Mouse (Mus musculus) heart, postnatal 36 days (tissue): Measurements from ENCODE around the gene Entpd1. TPM values are rescaled to one million over a fixed set of nuclear protein-coding genes. Genes with fewer than 3 reads are reported as not detected.
A peak's percentile ranks its signal among the peaks of the same experiment; 100 is the strongest.

ENCODE experiments used
- DNase-seq, 2 experiments: peaks; one replicate each; pipeline ENCODE4 v3.0.0; 2021 to 2022
- intact Hi-C: fragments of 180-260 bp; cut with DNase I; formaldehyde crosslinking; loops from one replicate; pipeline ENCODE4 v1.15.1; 2025
- total RNA-seq, 2 experiments: library from RNA; stranded (reverse); gene quantifications; 2 replicates each; pipeline ENCODE4 v1.2.3; 2021

Entpd1 gene
- total RNA-seq, 2 experiments from 2014 or later = 25.0 to 33.2 TPM

- no peak for DNase-seq
- intact Hi-C loops = no loop called here
These were observed 102.5 kb downstream of the Entpd1 start for GRCm38 (mm10) chr19:40714700-40715099.

- intact Hi-C loops = no loop called here
These were observed 104.8 kb downstream of the Entpd1 start for GRCm38 (mm10) chr19:40716981-40717380.

GRCm38 (mm10) chr19:40719439-40720105 lies 107.4 kb downstream of the Entpd1 start:
- intact Hi-C loops = loop anchor here (5.0 kb wide), 2 partner anchors 57 to 377 kb away; no protein-coding TSS in a partner anchor
- DNase-seq = no peak

More at GRCm38 (mm10) chr19:40716981-40717380, 104.8 kb downstream of the Entpd1 start:
- no peak for DNase-seq

- intact Hi-C loops = loop anchor here (5.0 kb wide), 2 partner anchors 58 to 378 kb away; no protein-coding TSS in a partner anchor
- DNase-seq = no peak
These were observed 108.2 kb downstream of the Entpd1 start for GRCm38 (mm10) chr19:40720381-40720780.

GRCm38 (mm10) chr19:40722137-40723038 lies 110.2 kb downstream of the Entpd1 start:
- intact Hi-C loops = loop anchor here (1.0 to 5.0 kb wide), 4 partner anchors 60 to 380 kb away; partner anchors contain the start of genes Entpd1 and Tctn3
- DNase-seq = peak; percentile 60 to 64

- DNase-seq = no peak
- intact Hi-C loops = loop anchor here (1.0 to 5.0 kb wide), 3 partner anchors 61 to 381 kb away; no protein-coding TSS in a partner anchor
These were observed 111.3 kb downstream of the Entpd1 start for GRCm38 (mm10) chr19:40723516-40723915.

- peak; percentile 26 to 45 for DNase-seq
- intact Hi-C loops = no loop called here
These were observed 114.0 kb downstream of the Entpd1 start for GRCm38 (mm10) chr19:40726148-40726547.

GRCm38 (mm10) chr19:40726614-40727013 lies 114.4 kb downstream of the Entpd1 start:
- intact Hi-C loops = no loop called here

GRCm38 (mm10) chr19:40728213-40728612 lies 116.0 kb downstream of the Entpd1 start:
- intact Hi-C loops = no loop called here

More at GRCm38 (mm10) chr19:40726614-40727013, 114.4 kb downstream of the Entpd1 start:
- no peak for DNase-seq

GRCm38 (mm10) chr19:40728732-40729420 lies 116.7 kb downstream of the Entpd1 start:
- no peak for DNase-seq
- intact Hi-C loops = no loop called here

More at GRCm38 (mm10) chr19:40728213-40728612, 116.0 kb downstream of the Entpd1 start:
- no peak for DNase-seq

GRCm38 (mm10) chr19:40733409-40733808 lies 121.2 kb downstream of the Entpd1 start:
- intact Hi-C loops = no loop called here
- DNase-seq = no peak

GRCm38 (mm10) chr19:40733849-40734248 lies 121.7 kb downstream of the Entpd1 start:
- intact Hi-C loops = no loop called here

GRCm38 (mm10) chr19:40736680-40737512 lies 124.7 kb downstream of the Entpd1 start:
- peak; percentile 56 to 60 for DNase-seq
- intact Hi-C loops = no loop called here

More at GRCm38 (mm10) chr19:40733849-40734248, 121.7 kb downstream of the Entpd1 start:
- no peak for DNase-seq

- intact Hi-C loops = no loop called here
- DNase-seq = no peak
These were observed 125.4 kb downstream of the Entpd1 start for GRCm38 (mm10) chr19:40737613-40738012.

- intact Hi-C loops = no loop called here
- DNase-seq = no peak
These were observed 126.6 kb downstream of the Entpd1 start for GRCm38 (mm10) chr19:40738683-40739324.

GRCm38 (mm10) chr19:40746603-40747002 lies 134.4 kb downstream of the Entpd1 start:
- intact Hi-C loops = no loop called here

GRCm38 (mm10) chr19:40748559-40748958 lies 136.4 kb downstream of the Entpd1 start, which contains the start of gene Cc2d2b:
Cc2d2b (plus strand) TSS chr19:40748753.
- intact Hi-C loops = no loop called here
- DNase-seq = no peak

More at GRCm38 (mm10) chr19:40746603-40747002, 134.4 kb downstream of the Entpd1 start:
- no peak for DNase-seq

GRCm38 (mm10) chr19:40754311-40754710 lies 142.1 kb downstream of the Entpd1 start:
- intact Hi-C loops = loop anchor here (2.0 kb wide), 1 partner anchor 262 kb away; no protein-coding TSS in a partner anchor

GRCm38 (mm10) chr19:40760071-40760470 lies 147.9 kb downstream of the Entpd1 start:
- intact Hi-C loops = no loop called here

More at GRCm38 (mm10) chr19:40754311-40754710, 142.1 kb downstream of the Entpd1 start:
- DNase-seq = peak in 1 of 2 experiments; percentile 61

More at GRCm38 (mm10) chr19:40760071-40760470, 147.9 kb downstream of the Entpd1 start:
- DNase-seq = no peak
